Mouse (Mus musculus) limb, embryonic 10.5 days (tissue): ENCODE measurements at regions not wholly inside any gene's neighbourhood (a gene's known extent, or its start where the extent isn't known, plus 50 kb on each side); places are given as distances from the start of the nearest gene placed in this dataset.

Source experiments
- DNase-seq: peaks from one replicate; pipeline ENCODE4 v3.0.0-alpha.2; 2017; ENCODE audit warnings: low spot score
- H3K27ac ChIP-seq: fragments of 300-500 bp; sonication (generic); 2 replicates; pipeline ENCODE4 v1.5.1; 2016; ENCODE audit warnings: mild to moderate bottlenecking
- H3K27me3 ChIP-seq: fragments of 300-500 bp; sonication (generic); 2 replicates; pipeline ENCODE4 v1.6.1; 2016; ENCODE audit warnings: low read depth, mild to moderate bottlenecking; ENCODE audit not compliant: poor library complexity, severe bottlenecking
- H3K36me3 ChIP-seq: fragments of 300-500 bp; sonication (generic); 2 replicates; pipeline ENCODE4 v1.6.1; 2016; ENCODE audit warnings: mild to moderate bottlenecking, moderate library complexity
- H3K4me1 ChIP-seq: fragments of 300-500 bp; sonication (generic); 2 replicates; pipeline ENCODE4 v1.6.1; 2016
- H3K4me3 ChIP-seq: fragments of 300-500 bp; sonication (generic); 2 replicates; pipeline ENCODE4 v1.5.1; 2016; ENCODE audit warnings: mild to moderate bottlenecking, moderate library complexity
- H3K9me3 ChIP-seq: fragments of 300-500 bp; sonication (generic); replicated peaks from 2 replicates; pipeline ENCODE4 v1.6.1; 2016; ENCODE audit warnings: mild to moderate bottlenecking
- WGBS: fragments of 180-500 bp; shearing (Covaris S2); methylation state at CpG from one replicate; pipeline ENCODE4 v1.1.7; 2016; 5-methylcytosine and 5-hydroxymethylcytosine counted together

- 60% methylated on average over 9 of the region's 9 CpGs for WGBS
- H3K36me3 ChIP-seq = no peaks in the 10 kb centered on the region
- no peaks in the 10 kb centered on the region for H3K27me3 ChIP-seq
- DNase-seq = no peak
- H3K4me1 ChIP-seq = peaks cover 56% of the 10 kb centered on the region
- H3K4me3 ChIP-seq = no peak overlapping the region
- no peaks in the 10 kb centered on the region for H3K9me3 ChIP-seq
- peak overlapping the region; percentile 53; the same call in 1 of the 2 replicates for H3K27ac ChIP-seq
These were observed 211.5 kb upstream of the Srek1ip1 start for GRCm38 (mm10) chr13:104580686-104581350.
